Mouse (Mus musculus) hindbrain, embryonic 11.5 days (tissue): ENCODE measurements at regions not wholly inside any gene's neighbourhood (a gene's known extent, or its start where the extent isn't known, plus 50 kb on each side); places are given as distances from the start of the nearest gene placed in this dataset.

Source experiments
- ATAC-seq: fragments of 200-750 bp; cut with Nextera tagmentation; 2 replicates; pipeline ENCODE4 v1.8.0; 2017; ENCODE audit warnings: mild to moderate bottlenecking, moderate TSS enrichment, moderate library complexity; ENCODE audit not compliant: low FRiP score
- DNase-seq: peaks from one replicate; pipeline ENCODE4 v3.0.0-alpha.2; 2015; ENCODE audit warnings: low spot score
- H3K27ac ChIP-seq: fragments of 300-500 bp; sonication (generic); 2 replicates; pipeline ENCODE4 v1.5.1; 2014; ENCODE audit warnings: mild to moderate bottlenecking, low read depth, low read length
- H3K27me3 ChIP-seq: fragments of 300-500 bp; sonication (generic); 2 replicates; pipeline ENCODE4 v1.6.1; 2014; ENCODE audit warnings: mild to moderate bottlenecking, low read length, moderate library complexity, mixed read lengths; ENCODE audit not compliant: control insufficient read depth, insufficient read depth
- H3K36me3 ChIP-seq: fragments of 300-500 bp; sonication (generic); 2 replicates; pipeline ENCODE4 v1.6.1; 2014; ENCODE audit warnings: mild to moderate bottlenecking, low read length, moderate library complexity, mixed read lengths; ENCODE audit not compliant: control insufficient read depth, insufficient read depth
- H3K4me1 ChIP-seq: fragments of 300-500 bp; sonication (generic); replicated peaks from 2 replicates; pipeline ENCODE4 v1.6.1; 2014; ENCODE audit warnings: low read length, mixed read lengths; ENCODE audit not compliant: control insufficient read depth, insufficient read depth
- H3K4me2 ChIP-seq: fragments of 300-500 bp; sonication (generic); replicated peaks from 2 replicates; pipeline ENCODE4 v1.6.1; 2014; ENCODE audit warnings: mild to moderate bottlenecking, low read depth, low read length
- H3K4me3 ChIP-seq: fragments of 300-500 bp; sonication (generic); 2 replicates; pipeline ENCODE4 v1.5.1; 2014; ENCODE audit warnings: low read depth, low read length
- H3K9ac ChIP-seq: fragments of 300-500 bp; sonication (generic); 2 replicates; pipeline ENCODE4 v1.6.1; 2014; ENCODE audit warnings: low read depth, low read length
- H3K9me3 ChIP-seq: fragments of 300-500 bp; sonication (generic); 2 replicates; pipeline ENCODE4 v1.6.1; 2016; ENCODE audit warnings: low read length; ENCODE audit not compliant: control insufficient read depth
- WGBS: fragments of 180-500 bp; shearing (Covaris S2); extraction: QIAGEN DNeasy Blood & Tissue Kit; methylation state at CpG from one replicate; pipeline ENCODE4 v1.1.7; 2014; 5-methylcytosine and 5-hydroxymethylcytosine counted together

GRCm38 (mm10) chr5:120358084-120358690, 73.3 kb upstream of the Lhx5 start:
- Histone ChIP-seq H3K4me2 (no peak overlapping the region), H3K27ac (peak overlapping the region; percentile 43), H3K4me3 (no peak overlapping the region), H3K9me3 (no peaks in the 10 kb centered on the region), H3K36me3 (no peaks in the 10 kb centered on the region), H3K27me3 (peaks cover 3% of the 10 kb centered on the region; the same call in 1 of the 2 replicates), H3K4me1 (peaks cover 2% of the 10 kb centered on the region; the same call in 1 of the 2 replicates), H3K9ac (no peak overlapping the region)
- peak; percentile 49 for DNase-seq
- peak; percentile 70 for ATAC-seq
- 7% methylated on average over 20 of the region's 20 CpGs for whole genome bisulfite sequencing

GRCm38 (mm10) chr5:120365950-120366467, 65.5 kb upstream of the Lhx5 start:
- H3K9ac ChIP-seq: no peak overlapping the region
- WGBS: 39% methylated on average over 10 of the region's 10 CpGs

GRCm38 (mm10) chr5:120368797-120369196, 62.7 kb upstream of the Lhx5 start:
- Histone ChIP-seq H3K27ac (no peak overlapping the region), H3K4me2 (no peak overlapping the region), H3K27me3 (no peaks in the 10 kb centered on the region), H3K4me1 (0 out of 2 replicates have a peak, but pooled peaks cover 4% of the 10 kb centered on the region), H3K9me3 (no peaks in the 10 kb centered on the region), H3K36me3 (no peaks in the 10 kb centered on the region), H3K9ac (no peak overlapping the region), H3K4me3 (no peak overlapping the region)
- DNase-seq (no peak), ATAC-seq (no peak)
- WGBS: 88% methylated on average over 1 of the region's 1 CpGs

More at GRCm38 (mm10) chr5:120365950-120366467, 65.5 kb upstream of the Lhx5 start:
- Histone ChIP-seq H3K27ac (peak overlapping the region; percentile 73), H3K4me2 (no peak overlapping the region), H3K36me3 (no peaks in the 10 kb centered on the region), H3K4me1 (no peaks in the 10 kb centered on the region), H3K27me3 (no peaks in the 10 kb centered on the region), H3K9me3 (no peaks in the 10 kb centered on the region), H3K4me3 (no peak overlapping the region)
- DNase-seq: peak; percentile 33
- 0 out of 2 replicates have a peak, but pooled peaks have one; percentile 17 for ATAC-seq

GRCm38 (mm10) chr5:120371176-120371819, 60.2 kb upstream of the Lhx5 start:
- H3K27ac ChIP-seq: no peak overlapping the region
- no peak overlapping the region for H3K4me3 ChIP-seq
- no peaks in the 10 kb centered on the region for H3K36me3 ChIP-seq
- H3K4me2 ChIP-seq: no peak overlapping the region
- ATAC-seq: peak; percentile 60
- peak; percentile 39 for DNase-seq
- 0 out of 2 replicates have a peak, but pooled peaks cover 4% of the 10 kb centered on the region for H3K4me1 ChIP-seq
- H3K9ac ChIP-seq: no peak overlapping the region
- no peaks in the 10 kb centered on the region for H3K9me3 ChIP-seq
- H3K27me3 ChIP-seq: no peaks in the 10 kb centered on the region
- 5% methylated on average over 15 of the region's 15 CpGs for WGBS

- no peak for ATAC-seq
- H3K36me3 ChIP-seq: no peaks in the 10 kb centered on the region
- H3K27me3 ChIP-seq: no peaks in the 10 kb centered on the region
- no peaks in the 10 kb centered on the region for H3K9me3 ChIP-seq
- H3K4me2 ChIP-seq: no peak overlapping the region
- H3K4me1 ChIP-seq: 0 out of 2 replicates have a peak, but pooled peaks cover 4% of the 10 kb centered on the region
- WGBS: 86% methylated on average over 7 of the region's 7 CpGs
- DNase-seq: no peak
- no peak overlapping the region for H3K27ac ChIP-seq
- no peak overlapping the region for H3K9ac ChIP-seq
- H3K4me3 ChIP-seq: no peak overlapping the region
Measured at GRCm38 (mm10) chr5:120373426-120373825, 58.1 kb upstream of the Lhx5 start.
